Mouse (Mus musculus) adipose tissue, adult 10 weeks (tissue): ENCODE measurements around the gene B3gnt7. TPM values are rescaled to one million over a fixed set of nuclear protein-coding genes. Genes with fewer than 3 reads are reported as not detected.

Source experiments
- polyA plus RNA-seq: library from polyadenylated mRNA; stranded (reverse); fragments of 350-450 nt; fragmentation: Illumina TruSeq; extraction: RNeasy Lipid Tissue Mini Kit (QIAGEN cat#74804); gene quantifications from one replicate; pipeline ENCODE4 v1.2.3, GENCODE M21; 2014; ENCODE audit warnings: low read depth, low replicate concordance

B3gnt7 gene
- polyA plus RNA-seq = 3.2 TPM

GRCm38 (mm10) chr1:86302532-86302931 lies at the start of gene B3gnt7:
TSS of gene B3gnt7 (plus strand) at chr1:86302832.

Other genes starting within 250 kb of the B3gnt7 start
- gene Psmd1, start 238.4 kb upstream of the B3gnt7 start, polyA plus RNA-seq = 83.1 TPM
- 0.14 TPM for gene Htr2b, start 190.9 kb upstream of the B3gnt7 start, polyA plus RNA-seq
- gene Gm21972, start 169.2 kb upstream of the B3gnt7 start, polyA plus RNA-seq = not detected
- gene Armc9, start 148.1 kb upstream of the B3gnt7 start, polyA plus RNA-seq = 10.4 TPM
- 162 TPM for gene Ncl, start 56.6 kb downstream of the B3gnt7 start, polyA plus RNA-seq
- gene Nmur1, start 123.4 kb downstream of the B3gnt7 start, polyA plus RNA-seq = 0.35 TPM
- 2.1 TPM for gene Tex44, start 123.5 kb downstream of the B3gnt7 start, polyA plus RNA-seq
- 967 TPM for gene Ptma, start 223.9 kb downstream of the B3gnt7 start, polyA plus RNA-seq